Mouse (Mus musculus) skeletal muscle tissue, postnatal 0 days (tissue): ENCODE data around the gene Mcidas. TPM values are rescaled to one million over a fixed set of nuclear protein-coding genes. Genes with fewer than 3 reads are reported as not detected.

Experiments used
- microRNA counts: library from miRNA; unstranded; fragments of <30 nt; microRNA quantifications from one replicate; lab custom pipeline; 2015
- microRNA-seq, 2 experiments: library from miRNA; unstranded; fragments of <30 nt; microRNA quantifications; one replicate each; pipeline ENCODE4; 2016
- polyA plus RNA-seq: library from polyadenylated mRNA; unstranded; fragments of >200 nt; fragmentation: Nextera tagmentation; extraction: Ambion mirVana; gene quantifications from 2 replicates; pipeline ENCODE4 v1.2.1, GENCODE M21; 2015

Gene Mcidas
- polyA plus RNA-seq = not detected in 2 replicates

GRCm38 (mm10) chr13:112993531-112994152, at the start of gene Mcidas:
Mcidas (plus strand) TSS chr13:112993845.

GRCm38 (mm10) chr13:112987532-112987943, 6.1 kb upstream of the Mcidas start, which contains the start of gene Ccno:
Ccno (plus strand) TSS chr13:112987802.

GRCm38 (mm10) chr13:113034950-113035421, 41.3 kb downstream of the Mcidas start, which contains the start of gene Cdc20b:
Cdc20b (plus strand) TSS chr13:113035111.

GRCm38 (mm10) chr13:113046211-113046883, 52.7 kb downstream of the Mcidas start, which contains the start of gene Gpx8:
Gpx8 (minus strand) TSS chr13:113046410.

MicroRNA genes within 50 kb of the gene (microRNA counts, 519-probe panel; counts per million panel counts)
- microRNA mmu-miR-449a (lab: Ali Mortazavi, UCI) (296 counts per million, percentile 58 among the panel's probes with 10 or more counts), microRNA mmu-miR-449b (lab: Ali Mortazavi, UCI) (296 counts per million, percentile 58 among the panel's probes with 10 or more counts), microRNA mmu-miR-449c (lab: Ali Mortazavi, UCI) (296 counts per million, percentile 58 among the panel's probes with 10 or more counts)

Small RNA genes lying within 50 kb of the gene (microRNA-seq; reads per million reads assigned to microRNA genes)
- gene Mir449a = 33.1 to 36.7 reads per million in 2 experiments
- gene Mir449b = 0 to 0.10 reads per million in 2 experiments
- 0 reads per million in 2 experiments for gene Mir449c

Other genes starting within 250 kb of the Mcidas start
- 169 and 173 TPM in 2 replicates for gene Plpp1, start 193.1 kb upstream of the Mcidas start, polyA plus RNA-seq
- gene Mtrex, start 66.4 kb upstream of the Mcidas start, polyA plus RNA-seq = 24.7 and 25.8 TPM in 2 replicates
- gene Dhx29, start 66.4 kb upstream of the Mcidas start, polyA plus RNA-seq = 10.7 and 12.0 TPM in 2 replicates
- gene Ccno, start 6.0 kb upstream of the Mcidas start, polyA plus RNA-seq = 0.15 and 0.24 TPM in 2 replicates
- not detected in 2 replicates for gene Cdc20b, start 41.3 kb downstream of the Mcidas start, polyA plus RNA-seq
- 70.2 and 104 TPM in 2 replicates for gene Gpx8, start 52.6 kb downstream of the Mcidas start, polyA plus RNA-seq
- 0.33 and 0.40 TPM in 2 replicates for gene Gzma, start 107.1 kb downstream of the Mcidas start, polyA plus RNA-seq
- 1.1 and 1.3 TPM in 2 replicates for gene Esm1, start 215.8 kb downstream of the Mcidas start, polyA plus RNA-seq
- not detected in 2 replicates for gene Gzmk, start 232.1 kb downstream of the Mcidas start, polyA plus RNA-seq